Mouse (Mus musculus) heart, postnatal 14 days (tissue): ENCODE measurements around the gene Slc25a51. TPM values are rescaled to one million over a fixed set of nuclear protein-coding genes. Genes with fewer than 3 reads are reported as not detected.

Source experiments
- microRNA-seq, 2 experiments: library from miRNA; unstranded; fragments of <30 nt; microRNA quantifications; one replicate each; pipeline ENCODE4 v1.2.0; 2021 to 2022
- total RNA-seq, 2 experiments: library from RNA; stranded (reverse); gene quantifications; 2 replicates each; pipeline ENCODE4 v1.2.3; 2021

Gene Slc25a51
- total RNA-seq, 2 experiments from 2014 or later = 130 to 147 TPM

Small RNA genes within 50 kb of the gene (microRNA-seq; reads per million reads assigned to microRNA genes)
- gene Gm25692 = 0 reads per million in 2 experiments

Other genes starting within 250 kb of the Slc25a51 start
- 1 to 10 TPM in 1 of 2 experiments, under 1 TPM in 1; 0.24 to 1.2 TPM for gene Frmpd1, start 223.9 kb downstream of the Slc25a51 start, total RNA-seq
- 1 to 10 TPM; 4.0 to 5.6 TPM for gene Trmt10b, start 111.6 kb downstream of the Slc25a51 start, total RNA-seq
- 10 to 100 TPM; 18.1 to 19.0 TPM for gene Dcaf10, start 66.7 kb downstream of the Slc25a51 start, total RNA-seq
- 10 to 100 TPM; 12.2 to 13.8 TPM for gene Exosc3, start 66.0 kb downstream of the Slc25a51 start, total RNA-seq
- gene Shb, start 123.7 kb upstream of the Slc25a51 start, total RNA-seq = 10 to 100 TPM; 29.7 to 46.1 TPM